Mouse (Mus musculus): ENCODE data around the gene Zbtb46. TPM values are rescaled to one million over a fixed set of nuclear protein-coding genes. Genes with fewer than 3 reads are reported as not detected.

The Zbtb46 gene
- polyA plus RNA-seq, 1 experiment from 2014 or later, result 10.3 TPM

- no peak overlapping the region for H3K27ac ChIP-seq (ENCODE audit: low read depth, low read length)
- H3K4me2 ChIP-seq, result no peak overlapping the region
- no peak overlapping the region for H3K9ac ChIP-seq (ENCODE audit: low read depth, low read length)
- ATAC-seq (replicated peaks; ENCODE audit: insufficient number of reproducible peaks, low FRiP score, low TSS enrichment), result no peak
- H3K9me3 ChIP-seq (replicated peaks; ENCODE audit: control insufficient read depth, low read length), result no peaks in the 10 kb centered on the region
- no peak overlapping the region for H3K4me3 ChIP-seq (ENCODE audit: low read depth, low read length)
- H3K4me1 ChIP-seq (ENCODE audit: control insufficient read depth, insufficient read depth, low read length), result no peaks in the 10 kb centered on the region
- H3K36me3 ChIP-seq (ENCODE audit: control insufficient read depth, insufficient read depth, low read length), result peaks cover 11% of the 10 kb centered on the region; the same call in 1 of the 2 replicates
- 86% methylated on average over 2 of the region's 2 CpGs for WGBS (ENCODE audit: insufficient replicate concordance)
- no peaks in the 10 kb centered on the region for H3K27me3 ChIP-seq (ENCODE audit: control insufficient read depth, insufficient read depth, low read length)
Observed at GRCm38 (mm10) chr2:181375787-181376186, 83.4 kb downstream of the Zbtb46 start.

DNA sequence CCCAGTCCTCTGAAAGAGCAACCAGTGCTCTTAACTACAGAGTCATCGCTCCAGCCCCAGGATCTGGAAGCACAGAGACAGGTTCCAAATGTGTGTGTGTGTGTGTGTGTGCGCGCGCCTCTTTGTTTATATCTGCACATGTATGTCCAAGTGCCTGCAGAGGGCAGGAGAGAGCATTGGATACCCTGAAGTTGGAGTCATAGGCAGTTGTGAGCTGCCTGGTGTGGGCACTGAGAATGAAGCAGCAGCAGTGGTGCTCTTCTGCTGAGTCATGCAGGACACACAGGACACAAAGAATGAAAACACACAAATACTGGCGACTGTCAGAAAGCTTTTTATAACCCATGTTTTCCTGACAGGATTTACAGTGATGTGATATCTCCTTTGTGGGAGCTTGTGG is 89.2 kb downstream of the Zbtb46 start:
- no peak for ATAC-seq (replicated peaks; ENCODE audit: insufficient number of reproducible peaks, low FRiP score, low TSS enrichment)
- WGBS (ENCODE audit: insufficient replicate concordance), result 94% methylated on average over 5 of the region's 5 CpGs
- H3K4me2 ChIP-seq, result no peak overlapping the region
- peaks cover 14% of the 10 kb centered on the region for H3K4me1 ChIP-seq (ENCODE audit: control insufficient read depth, insufficient read depth, low read length)
- peaks cover 9% of the 10 kb centered on the region for H3K36me3 ChIP-seq (ENCODE audit: control insufficient read depth, insufficient read depth, low read length)
- H3K4me3 ChIP-seq (ENCODE audit: low read depth, low read length), result no peak overlapping the region
- no peak overlapping the region for H3K27ac ChIP-seq (ENCODE audit: low read depth, low read length)
- H3K27me3 ChIP-seq (ENCODE audit: control insufficient read depth, insufficient read depth, low read length), result no peaks in the 10 kb centered on the region
- no peaks in the 10 kb centered on the region for H3K9me3 ChIP-seq (replicated peaks; ENCODE audit: control insufficient read depth, low read length)
- H3K9ac ChIP-seq (ENCODE audit: low read depth, low read length), result no peak overlapping the region

GRCm38 (mm10) chr2:181365655-181366075 is 93.6 kb downstream of the Zbtb46 start:
- peak; percentile 52 for ATAC-seq (replicated peaks; ENCODE audit: insufficient number of reproducible peaks, low FRiP score, low TSS enrichment)
- Histone ChIP-seq H3K36me3 (ENCODE audit: control insufficient read depth, insufficient read depth, low read length) (peaks cover 15% of the 10 kb centered on the region), H3K9ac (ENCODE audit: low read depth, low read length) (peak overlapping the region; percentile 89), H3K4me2 (peak overlapping the region; percentile 97), H3K4me3 (ENCODE audit: low read depth, low read length) (peak overlapping the region; percentile 94), H3K4me1 (ENCODE audit: control insufficient read depth, insufficient read depth, low read length) (peaks cover 21% of the 10 kb centered on the region), H3K27ac (ENCODE audit: low read depth, low read length) (peak overlapping the region; percentile 90), H3K9me3 (replicated peaks; ENCODE audit: control insufficient read depth, low read length) (no peaks in the 10 kb centered on the region), H3K27me3 (ENCODE audit: control insufficient read depth, insufficient read depth, low read length) (no peaks in the 10 kb centered on the region)
- WGBS (ENCODE audit: insufficient replicate concordance), result under 1% methylated on average over 20 of the region's 20 CpGs

- peak within 1 kb of the TSS; percentile 97 for H3K4me2 ChIP-seq
- peak; percentile 82 for ATAC-seq (replicated peaks; ENCODE audit: insufficient number of reproducible peaks, low FRiP score, low TSS enrichment)
- peak within 1 kb of the TSS; percentile 90 for H3K27ac ChIP-seq (ENCODE audit: low read depth, low read length)
- peak within 1 kb of the TSS; percentile 94 for H3K4me3 ChIP-seq (ENCODE audit: low read depth, low read length)
- H3K36me3 ChIP-seq (ENCODE audit: control insufficient read depth, insufficient read depth, low read length), result peaks cover 17% of the 10 kb centered on the region
- H3K9me3 ChIP-seq (replicated peaks; ENCODE audit: control insufficient read depth, low read length), result no peaks in the 10 kb centered on the region
- peak within 1 kb of the TSS; percentile 89 for H3K9ac ChIP-seq (ENCODE audit: low read depth, low read length)
- H3K27me3 ChIP-seq (ENCODE audit: control insufficient read depth, insufficient read depth, low read length), result no peaks in the 10 kb centered on the region
- H3K4me1 ChIP-seq (ENCODE audit: control insufficient read depth, insufficient read depth, low read length), result peaks cover 21% of the 10 kb centered on the region
- under 1% methylated on average over 68 of the region's 71 CpGs for WGBS (ENCODE audit: insufficient replicate concordance)
Observed at GRCm38 (mm10) chr2:181364860-181365596, 94.2 kb downstream of the Zbtb46 start, which contains the start of the genes Zgpat and Arfrp1. Gene Zgpat, plus strand, starts transcription at chr2:181364928. Gene Arfrp1, minus strand, starts transcription at chr2:181365404.

- Histone ChIP-seq H3K4me2 (peak overlapping the region; percentile 97), H3K9me3 (replicated peaks; ENCODE audit: control insufficient read depth, low read length) (no peaks in the 10 kb centered on the region), H3K4me1 (ENCODE audit: control insufficient read depth, insufficient read depth, low read length) (peaks cover 21% of the 10 kb centered on the region), H3K9ac (ENCODE audit: low read depth, low read length) (peak overlapping the region; percentile 89), H3K4me3 (ENCODE audit: low read depth, low read length) (peak overlapping the region; percentile 94), H3K27ac (ENCODE audit: low read depth, low read length) (peak overlapping the region; percentile 90), H3K36me3 (ENCODE audit: control insufficient read depth, insufficient read depth, low read length) (peaks cover 13% of the 10 kb centered on the region), H3K27me3 (ENCODE audit: control insufficient read depth, insufficient read depth, low read length) (no peaks in the 10 kb centered on the region)
- ATAC-seq (replicated peaks; ENCODE audit: insufficient number of reproducible peaks, low FRiP score, low TSS enrichment), result peak; percentile 2; the same call in 1 of the 2 replicates
- 7% methylated on average over 14 of the region's 14 CpGs for WGBS (ENCODE audit: insufficient replicate concordance)
Observed at GRCm38 (mm10) chr2:181364487-181364859, 94.8 kb downstream of the Zbtb46 start.

DNA sequence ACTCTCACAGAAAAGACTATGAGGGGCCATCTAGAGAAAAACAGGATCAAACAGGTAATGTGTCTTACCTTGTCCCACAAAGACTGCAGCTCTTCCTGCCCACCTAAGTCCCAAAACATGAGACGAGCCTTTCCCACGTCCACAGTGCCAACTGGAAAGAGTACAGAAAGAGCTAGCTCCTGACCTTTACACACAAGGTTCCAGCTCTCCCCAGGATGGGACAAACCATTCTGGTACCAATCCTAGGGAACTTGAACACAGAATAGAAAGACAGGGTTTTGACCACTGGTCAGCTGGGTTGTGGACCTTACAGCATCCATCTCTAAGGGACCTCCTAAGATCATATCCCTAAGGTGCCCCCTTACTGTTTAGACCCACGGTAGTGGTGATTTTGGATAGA is 95.3 kb downstream of the Zbtb46 start:
- Histone ChIP-seq H3K27ac (ENCODE audit: low read depth, low read length) (no peak overlapping the region), H3K27me3 (ENCODE audit: control insufficient read depth, insufficient read depth, low read length) (no peaks in the 10 kb centered on the region), H3K36me3 (ENCODE audit: control insufficient read depth, insufficient read depth, low read length) (peaks cover 18% of the 10 kb centered on the region), H3K9me3 (replicated peaks; ENCODE audit: control insufficient read depth, low read length) (no peaks in the 10 kb centered on the region), H3K4me3 (ENCODE audit: low read depth, low read length) (peak overlapping the region; percentile 94), H3K4me1 (ENCODE audit: control insufficient read depth, insufficient read depth, low read length) (peaks cover 21% of the 10 kb centered on the region), H3K4me2 (peak overlapping the region; percentile 97), H3K9ac (ENCODE audit: low read depth, low read length) (peak overlapping the region; percentile 89)
- WGBS (ENCODE audit: insufficient replicate concordance), result 86% methylated on average over 3 of the region's 3 CpGs
- no peak for ATAC-seq (replicated peaks; ENCODE audit: insufficient number of reproducible peaks, low FRiP score, low TSS enrichment)

GRCm38 (mm10) chr2:181356780-181357179 is 102.4 kb downstream of the Zbtb46 start:
- Histone ChIP-seq H3K27ac (ENCODE audit: low read depth, low read length) (no peak overlapping the region), H3K9ac (ENCODE audit: low read depth, low read length) (no peak overlapping the region), H3K4me1 (ENCODE audit: control insufficient read depth, insufficient read depth, low read length) (no peaks in the 10 kb centered on the region), H3K27me3 (ENCODE audit: control insufficient read depth, insufficient read depth, low read length) (no peaks in the 10 kb centered on the region), H3K9me3 (replicated peaks; ENCODE audit: control insufficient read depth, low read length) (no peaks in the 10 kb centered on the region), H3K36me3 (ENCODE audit: control insufficient read depth, insufficient read depth, low read length) (peaks cover 37% of the 10 kb centered on the region), H3K4me3 (ENCODE audit: low read depth, low read length) (no peak overlapping the region), H3K4me2 (no peak overlapping the region)
- WGBS (ENCODE audit: insufficient replicate concordance), result 77% methylated on average over 3 of the region's 3 CpGs
- no peak for ATAC-seq (replicated peaks; ENCODE audit: insufficient number of reproducible peaks, low FRiP score, low TSS enrichment)

GRCm38 (mm10) chr2:181342766-181343165 is 116.5 kb downstream of the Zbtb46 start:
- no peak for ATAC-seq (replicated peaks; ENCODE audit: insufficient number of reproducible peaks, low FRiP score, low TSS enrichment)
- Histone ChIP-seq H3K4me1 (ENCODE audit: control insufficient read depth, insufficient read depth, low read length) (no peaks in the 10 kb centered on the region), H3K4me2 (no peak overlapping the region), H3K27me3 (ENCODE audit: control insufficient read depth, insufficient read depth, low read length) (no peaks in the 10 kb centered on the region), H3K9ac (ENCODE audit: low read depth, low read length) (no peak overlapping the region), H3K36me3 (ENCODE audit: control insufficient read depth, insufficient read depth, low read length) (peaks cover 18% of the 10 kb centered on the region), H3K4me3 (ENCODE audit: low read depth, low read length) (no peak overlapping the region), H3K27ac (ENCODE audit: low read depth, low read length) (peak overlapping the region; percentile 35; the same call in 1 of the 2 replicates), H3K9me3 (replicated peaks; ENCODE audit: control insufficient read depth, low read length) (no peaks in the 10 kb centered on the region)
- WGBS (ENCODE audit: insufficient replicate concordance), result 69% methylated on average over 6 of the region's 6 CpGs

DNA sequence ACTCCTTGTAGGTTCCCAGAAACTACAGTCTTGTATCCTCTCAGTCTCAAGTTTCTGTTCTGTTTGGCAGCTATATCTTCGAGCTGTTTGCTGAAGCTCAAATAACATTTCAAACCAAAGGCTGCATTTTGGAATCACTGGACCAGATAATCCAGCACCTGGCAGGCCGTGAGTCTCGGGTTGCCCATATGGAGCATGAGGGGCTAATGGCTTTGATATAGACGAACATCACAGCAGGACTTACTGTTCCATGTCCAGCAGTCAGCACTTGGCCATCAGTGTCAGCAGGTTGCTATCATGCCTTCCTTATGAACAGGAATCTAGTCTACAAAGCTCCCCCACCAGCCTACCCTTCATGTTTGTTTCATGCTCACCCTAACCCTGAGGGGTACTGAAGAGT is 118.8 kb downstream of the Zbtb46 start:
- peaks cover 19% of the 10 kb centered on the region for H3K36me3 ChIP-seq (ENCODE audit: control insufficient read depth, insufficient read depth, low read length)
- H3K4me3 ChIP-seq (ENCODE audit: low read depth, low read length), result no peak overlapping the region
- WGBS (ENCODE audit: insufficient replicate concordance), result 87% methylated on average over 4 of the region's 4 CpGs
- no peaks in the 10 kb centered on the region for H3K4me1 ChIP-seq (ENCODE audit: control insufficient read depth, insufficient read depth, low read length)
- ATAC-seq (replicated peaks; ENCODE audit: insufficient number of reproducible peaks, low FRiP score, low TSS enrichment), result no peak
- H3K27ac ChIP-seq (ENCODE audit: low read depth, low read length), result no peak overlapping the region
- H3K9ac ChIP-seq (ENCODE audit: low read depth, low read length), result no peak overlapping the region
- no peak overlapping the region for H3K4me2 ChIP-seq
- H3K9me3 ChIP-seq (replicated peaks; ENCODE audit: control insufficient read depth, low read length), result no peaks in the 10 kb centered on the region
- H3K27me3 ChIP-seq (ENCODE audit: control insufficient read depth, insufficient read depth, low read length), result no peaks in the 10 kb centered on the region
